Mouse (Mus musculus) liver, embryonic 14.5 days (tissue): Measurements from ENCODE around the gene Kcnh8.

ENCODE experiments used
- CTCF ChIP-seq: IDR thresholded peaks from 2 replicates; pipeline ENCODE4 v1.5.1; 2016; ENCODE audit warnings: antibody characterized with exemption, low read depth, control low read depth
- EP300 ChIP-seq: IDR thresholded peaks from 2 replicates; pipeline ENCODE4 v1.6.1; 2016; ENCODE audit warnings: antibody characterized with exemption, low read depth

DNA sequence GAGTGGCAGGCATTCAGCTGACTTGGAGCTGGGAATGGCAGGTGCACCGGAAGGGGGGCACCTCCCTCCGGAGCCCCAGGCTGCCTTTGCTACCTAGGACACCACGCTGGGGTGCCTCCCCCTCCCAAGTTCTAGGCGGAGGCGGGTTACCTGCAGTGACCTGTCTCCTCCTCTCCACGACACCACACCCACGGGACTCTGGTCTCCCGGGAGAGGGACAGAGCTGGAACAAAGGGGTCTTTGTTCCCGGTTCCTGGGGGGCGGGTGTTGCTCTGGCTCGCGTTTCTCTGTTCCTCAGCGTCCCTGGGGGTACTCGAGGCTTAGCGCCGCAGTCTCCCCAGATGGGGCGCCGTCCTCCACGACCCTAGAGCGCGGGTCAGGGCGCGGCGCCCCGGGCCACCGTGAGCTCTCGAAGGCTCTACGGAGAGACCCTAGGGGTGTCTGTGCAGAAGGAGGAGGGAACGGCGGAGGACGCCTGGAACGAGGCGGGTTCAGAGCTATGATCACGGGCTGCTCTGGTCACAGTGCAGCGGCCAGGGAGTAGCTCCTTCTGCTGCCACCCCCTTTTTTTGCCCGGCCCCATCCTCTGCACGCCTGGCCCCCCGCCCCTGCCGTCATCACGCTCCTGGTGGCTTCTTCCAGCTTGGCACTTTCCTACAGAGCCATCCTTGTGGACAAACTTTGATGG is at the start of gene Kcnh8:
- TF ChIP-seq CTCF (no peak), EP300 (no peak)
